Mouse (Mus musculus) monocyte, adult 5-6 weeks (primary cell): ENCODE results near the gene Gm28539. TPM values are rescaled to one million over a fixed set of nuclear protein-coding genes. Genes with fewer than 3 reads are reported as not detected.

Experiments
- total RNA-seq: library from RNA; stranded (forward); fragments of 200-1000, 200-491, 200-594 nt; gene quantifications from 3 replicates; pipeline ENCODE4 v1.2.3, GENCODE M21; 2017

Gm28539 gene
- total RNA-seq, 1 experiment from 2014 or later: not detected

Other genes with a start within 250 kb of the Gm28539 start
- not detected in 3 replicates for gene Tbx1, start 245.9 kb upstream of the Gm28539 start, total RNA-seq
- 2.5 to 12.9 TPM in 2 of 3 replicates, not detected in the other for gene Gp1bb, start 214.2 kb upstream of the Gm28539 start, total RNA-seq
- gene Gm49601, start 210.2 kb upstream of the Gm28539 start, total RNA-seq: 1.0 to 7.6 TPM in 2 of 3 replicates, not detected in the other
- gene Sept5, start 206.6 kb upstream of the Gm28539 start, total RNA-seq: 1.5 to 6.3 TPM (median 4.2 TPM) in 3 replicates
- not detected in 3 replicates for gene Cldn5, start 59.7 kb upstream of the Gm28539 start, total RNA-seq
- gene Ufd1, start 24.8 kb upstream of the Gm28539 start, total RNA-seq: 110 to 126 TPM (median 113 TPM) in 3 replicates
- gene Cdc45, start 24.6 kb upstream of the Gm28539 start, total RNA-seq: 1.8 to 6.1 TPM (median 2.5 TPM) in 3 replicates
- gene 2510002D24Rik, start within 50 bp of the Gm28539 start, total RNA-seq: 26.2 to 49.7 TPM (median 26.5 TPM) in 3 replicates
- gene Mrpl40, start 40.3 kb downstream of the Gm28539 start, total RNA-seq: 46.0 to 91.3 TPM (median 63.6 TPM) in 3 replicates
- 23.1 to 52.8 TPM (median 34.3 TPM) in 3 replicates for gene Hira, start 40.5 kb downstream of the Gm28539 start, total RNA-seq